Mouse (Mus musculus) kidney, embryonic 16.5 days (tissue): ENCODE measurements around the gene Olfr1228. TPM values are rescaled to one million over a fixed set of nuclear protein-coding genes. Genes with fewer than 3 reads are reported as not detected.

ENCODE experiments used
- ATAC-seq: fragments of 200-750 bp; cut with Nextera tagmentation; 2 replicates; pipeline ENCODE4 v1.8.0; 2017; ENCODE audit warnings: moderate TSS enrichment; ENCODE audit not compliant: low FRiP score, low TSS enrichment
- H3K27ac ChIP-seq: fragments of 300-500 bp; sonication (generic); 2 replicates; pipeline ENCODE4 v1.5.1; 2014; ENCODE audit warnings: low read length
- H3K27me3 ChIP-seq: fragments of 300-500 bp; sonication (generic); 2 replicates; pipeline ENCODE4 v1.6.1; 2014; ENCODE audit warnings: low read length, control low read depth, mixed read lengths; ENCODE audit not compliant: insufficient read depth
- H3K36me3 ChIP-seq: fragments of 300-500 bp; sonication (generic); 2 replicates; pipeline ENCODE4 v1.6.1; 2014; ENCODE audit warnings: low read length, control low read depth, mixed read lengths; ENCODE audit not compliant: insufficient read depth
- H3K4me1 ChIP-seq: fragments of 300-500 bp; sonication (generic); 2 replicates; pipeline ENCODE4 v1.6.1; 2014; ENCODE audit warnings: low read length, control low read depth, mixed read lengths; ENCODE audit not compliant: insufficient read depth
- H3K4me2 ChIP-seq: fragments of 300-500 bp; sonication (generic); replicated peaks from 2 replicates; pipeline ENCODE4 v1.6.1; 2014; ENCODE audit warnings: low read depth, low read length
- H3K4me3 ChIP-seq: fragments of 300-500 bp; sonication (generic); 2 replicates; pipeline ENCODE4 v1.5.1; 2014; ENCODE audit warnings: mild to moderate bottlenecking, low read length
- H3K9ac ChIP-seq: fragments of 300-500 bp; sonication (generic); replicated peaks from 2 replicates; pipeline ENCODE4 v1.6.1; 2014; ENCODE audit warnings: low read length
- H3K9me3 ChIP-seq: fragments of 300-500 bp; sonication (generic); 2 replicates; pipeline ENCODE4 v1.6.1; 2016; ENCODE audit warnings: low read length, control low read depth
- WGBS: fragments of 180-500 bp; shearing (Covaris S2); extraction: QIAGEN DNeasy Blood & Tissue Kit; methylation state at CpG from one replicate; pipeline ENCODE4 v1.1.7; 2014; 5-methylcytosine and 5-hydroxymethylcytosine counted together
- polyA plus RNA-seq: library from polyadenylated mRNA; unstranded; fragments of >200 nt; fragmentation: Nextera tagmentation; extraction: Ambion mirVana; gene quantifications from 2 replicates; pipeline ENCODE4 v1.2.1, GENCODE M21; 2015

The Olfr1228 gene
- not detected in 2 replicates for polyA plus RNA-seq

GRCm38 (mm10) chr2:89253962-89254361, at the start of gene Olfr1228:
Gene Olfr1228, minus strand, starts transcription at chr2:89254062.
- H3K36me3 ChIP-seq: no peaks in the 10 kb centered on the region
- no peak within 1 kb of the TSS for H3K4me3 ChIP-seq
- no peaks in the 10 kb centered on the region for H3K4me1 ChIP-seq
- no peak for ATAC-seq
- H3K27ac ChIP-seq: no peak within 1 kb of the TSS
- H3K4me2 ChIP-seq: no peak within 1 kb of the TSS
- no peak within 1 kb of the TSS for H3K9ac ChIP-seq
- no peaks in the 10 kb centered on the region for H3K27me3 ChIP-seq
- H3K9me3 ChIP-seq: no peaks in the 10 kb centered on the region

DNA sequence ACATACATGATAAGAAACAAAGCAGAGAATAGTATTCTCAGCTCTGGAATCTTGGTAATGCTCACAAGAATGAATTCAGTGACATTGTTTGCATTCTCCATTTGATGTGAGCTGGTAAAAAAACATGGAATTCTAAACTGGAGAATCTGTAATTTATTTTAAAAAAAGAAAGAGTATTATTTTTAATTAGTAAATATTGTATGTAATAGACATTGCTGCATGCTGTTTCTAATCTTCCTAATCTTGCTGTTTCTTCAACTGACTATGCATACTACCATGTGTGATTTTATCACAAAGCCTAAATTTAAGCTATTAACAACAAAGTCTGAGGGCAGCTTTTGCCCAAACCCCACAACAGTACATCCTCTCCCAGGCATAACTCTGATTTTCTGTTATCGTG, 43.3 kb upstream of the Olfr1228 start, which contains the start of gene Olfr1230:
Olfr1230 (minus strand) TSS at position 101 of the 400 bp plus-strand sequence.
- no peaks in the 10 kb centered on the region for H3K9me3 ChIP-seq
- H3K4me3 ChIP-seq: no peak within 1 kb of the TSS
- no peaks in the 10 kb centered on the region for H3K27me3 ChIP-seq
- ATAC-seq: no peak
- H3K4me1 ChIP-seq: no peaks in the 10 kb centered on the region
- H3K9ac ChIP-seq: no peak within 1 kb of the TSS
- H3K4me2 ChIP-seq: no peak within 1 kb of the TSS
- H3K36me3 ChIP-seq: no peaks in the 10 kb centered on the region
- H3K27ac ChIP-seq: no peak within 1 kb of the TSS
- WGBS: 81% methylated on average over 1 of the region's 1 CpGs

DNA sequence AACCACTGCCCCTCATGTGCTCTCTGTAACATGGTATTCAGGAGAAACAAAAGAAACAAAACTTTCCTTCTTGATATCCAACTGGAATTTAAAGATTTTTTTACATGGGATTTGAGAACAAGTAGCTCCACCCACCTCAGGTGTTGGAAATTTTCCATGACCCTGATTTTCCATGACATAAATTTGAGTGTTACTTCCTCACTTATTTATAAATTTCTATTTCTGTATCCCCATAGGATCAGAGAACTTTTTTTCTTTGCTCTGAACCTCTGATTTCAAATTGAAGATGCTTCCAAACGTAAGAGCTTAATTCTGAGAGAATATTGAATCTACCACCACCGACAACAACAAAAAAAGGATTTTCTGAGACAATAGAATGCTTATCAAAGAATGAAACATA, 34.1 kb upstream of the Olfr1228 start, which contains the start of gene Olfr1229:
Olfr1229 (minus strand) TSS at position 101 of the 400 bp plus-strand sequence.
- Histone ChIP-seq H3K9ac (no peak within 1 kb of the TSS), H3K4me1 (no peaks in the 10 kb centered on the region), H3K27ac (no peak within 1 kb of the TSS), H3K36me3 (no peaks in the 10 kb centered on the region), H3K4me2 (no peak within 1 kb of the TSS), H3K9me3 (no peaks in the 10 kb centered on the region), H3K4me3 (no peak within 1 kb of the TSS), H3K27me3 (no peaks in the 10 kb centered on the region)
- no peak for ATAC-seq
- WGBS: 86% methylated on average over 2 of the region's 2 CpGs

GRCm38 (mm10) chr2:89199948-89200347, 53.9 kb downstream of the Olfr1228 start, which contains the start of gene Olfr1226:
Gene Olfr1226, minus strand, starts transcription at chr2:89200048.
- 54% methylated on average over 2 of the region's 2 CpGs for WGBS

More at GRCm38 (mm10) chr2:89199948-89200347, 53.9 kb downstream of the Olfr1228 start, which contains the start of gene Olfr1226:
- Histone ChIP-seq H3K9me3 (no peaks in the 10 kb centered on the region), H3K27me3 (no peaks in the 10 kb centered on the region), H3K9ac (no peak within 1 kb of the TSS), H3K4me2 (no peak within 1 kb of the TSS), H3K4me3 (no peak within 1 kb of the TSS), H3K36me3 (no peaks in the 10 kb centered on the region), H3K4me1 (no peaks in the 10 kb centered on the region), H3K27ac (no peak within 1 kb of the TSS)
- ATAC-seq: no peak

Other genes starting within 250 kb of the Olfr1228 start
- not detected in 2 replicates for gene Olfr1215, start 247.1 kb downstream of the Olfr1228 start, polyA plus RNA-seq
- gene Olfr1216, start 235.7 kb downstream of the Olfr1228 start, polyA plus RNA-seq: not detected in 2 replicates
- gene Olfr1217, start 222.0 kb downstream of the Olfr1228 start, polyA plus RNA-seq: not detected in 2 replicates
- not detected in 2 replicates for gene Olfr1218, start 192.9 kb downstream of the Olfr1228 start, polyA plus RNA-seq
- gene Olfr1219, start 170.5 kb downstream of the Olfr1228 start, polyA plus RNA-seq: not detected in 2 replicates
- not detected in 2 replicates for gene Olfr1220, start 147.2 kb downstream of the Olfr1228 start, polyA plus RNA-seq
- gene Olfr1221, start 136.8 kb downstream of the Olfr1228 start, polyA plus RNA-seq: not detected in 2 replicates
- gene Olfr1222, start 121.0 kb downstream of the Olfr1228 start, polyA plus RNA-seq: not detected in 2 replicates
- gene Olfr1223, start 102.5 kb downstream of the Olfr1228 start, polyA plus RNA-seq: not detected in 2 replicates
- gene Olfr1224-ps1, start 90.0 kb downstream of the Olfr1228 start, polyA plus RNA-seq: not detected in 2 replicates
- not detected in 2 replicates for gene Olfr1225, start 79.4 kb downstream of the Olfr1228 start, polyA plus RNA-seq
- not detected in 2 replicates for gene Olfr1226, start 54.0 kb downstream of the Olfr1228 start, polyA plus RNA-seq
- gene Olfr1229, start 34.0 kb upstream of the Olfr1228 start, polyA plus RNA-seq: not detected in 2 replicates
- not detected in 2 replicates for gene Olfr1230, start 43.2 kb upstream of the Olfr1228 start, polyA plus RNA-seq
- not detected in 2 replicates for gene Olfr1231, start 53.0 kb upstream of the Olfr1228 start, polyA plus RNA-seq
- not detected in 2 replicates for gene Olfr1232, start 75.6 kb upstream of the Olfr1228 start, polyA plus RNA-seq
- gene Olfr1233, start 88.3 kb upstream of the Olfr1228 start, polyA plus RNA-seq: not detected in 2 replicates
- not detected in 2 replicates for gene Olfr1234, start 110.8 kb upstream of the Olfr1228 start, polyA plus RNA-seq
- not detected in 2 replicates for gene Olfr1238, start 155.6 kb upstream of the Olfr1228 start, polyA plus RNA-seq
- not detected in 2 replicates for gene Olfr1239, start 166.3 kb upstream of the Olfr1228 start, polyA plus RNA-seq
- not detected in 2 replicates for gene Olfr1240, start 188.9 kb upstream of the Olfr1228 start, polyA plus RNA-seq
- not detected in 2 replicates for gene Olfr1241, start 233.1 kb upstream of the Olfr1228 start, polyA plus RNA-seq
- not detected in 2 replicates for gene Olfr1242, start 244.3 kb upstream of the Olfr1228 start, polyA plus RNA-seq